Mouse (Mus musculus) lung, postnatal 0 days (tissue): ENCODE measurements at regions not wholly inside any gene's neighbourhood (a gene's known extent, or its start where the extent isn't known, plus 50 kb on each side); places are given as distances from the start of the nearest gene placed in this dataset.

ENCODE experiments used
- CTCF ChIP-seq: IDR thresholded peaks from 2 replicates; pipeline ENCODE4 v1.5.1; 2016; ENCODE audit warnings: antibody characterized with exemption, mild to moderate bottlenecking
- EP300 ChIP-seq: IDR thresholded peaks from 2 replicates; pipeline ENCODE4 v1.6.1; 2016; ENCODE audit warnings: antibody characterized with exemption, mild to moderate bottlenecking, control low read depth

GRCm38 (mm10) chr16:76895781-76896180, 117.7 kb upstream of the Usp25 start:
- TF ChIP-seq CTCF (no peak), EP300 (no peak)
